Mouse (Mus musculus) liver, embryonic 14.5 days (tissue): ENCODE measurements around the gene Id2.

ENCODE experiments used
- CTCF ChIP-seq: IDR thresholded peaks from 2 replicates; pipeline ENCODE4 v1.5.1; 2016; ENCODE audit warnings: antibody characterized with exemption, low read depth, control low read depth
- EP300 ChIP-seq: IDR thresholded peaks from 2 replicates; pipeline ENCODE4 v1.6.1; 2016; ENCODE audit warnings: antibody characterized with exemption, low read depth

- TF ChIP-seq CTCF, result no peak
- no peak for TF ChIP-seq EP300
These were observed 22.6 kb downstream of the Id2 start for GRCm38 (mm10) chr12:25074344-25074743.
